Mouse (Mus musculus) liver, embryonic 15.5 days (tissue): ENCODE measurements around the gene Hist1h1t. TPM values are rescaled to one million over a fixed set of nuclear protein-coding genes. Genes with fewer than 3 reads are reported as not detected.

Experiments used
- microRNA-seq: library from miRNA; unstranded; fragments of <30 nt; microRNA quantifications from one replicate; pipeline ENCODE4, GENCODE M21; 2016
- polyA plus RNA-seq: library from polyadenylated mRNA; unstranded; fragments of >200 nt; fragmentation: Nextera tagmentation; extraction: Ambion mirVana; gene quantifications from 2 replicates; pipeline ENCODE4 v1.2.1, GENCODE M21; 2015

Gene Hist1h1t
- polyA plus RNA-seq, 1 experiment from 2014 or later: not detected

Small RNAs within 50 kb of the gene (microRNA-seq; reads per million reads assigned to microRNA genes)
- gene Gm44314 (not detected), gene Gm44350 (not detected)

Other genes with a start within 250 kb of the Hist1h1t start
- 1.6 and 2.1 TPM in 2 replicates for gene Btn1a1, start 229.9 kb upstream of the Hist1h1t start, polyA plus RNA-seq
- not detected in 2 replicates for gene Btn2a2, start 207.0 kb upstream of the Hist1h1t start, polyA plus RNA-seq
- 4.6 and 7.0 TPM in 2 replicates for gene Hist1h4h, start 164.8 kb upstream of the Hist1h1t start, polyA plus RNA-seq
- 8.3 and 9.7 TPM in 2 replicates for gene Hist1h2af, start 161.9 kb upstream of the Hist1h1t start, polyA plus RNA-seq
- gene Hist1h3g, start 160.4 kb upstream of the Hist1h1t start, polyA plus RNA-seq: 9.4 and 11.7 TPM in 2 replicates
- gene Hist1h2bh, start 152.4 kb upstream of the Hist1h1t start, polyA plus RNA-seq: 1.5 and 1.6 TPM in 2 replicates
- 0.99 and 1.4 TPM in 2 replicates for gene Hist1h3f, start 151.8 kb upstream of the Hist1h1t start, polyA plus RNA-seq
- 1.4 and 2.5 TPM in 2 replicates for gene Hist1h4f, start 144.2 kb upstream of the Hist1h1t start, polyA plus RNA-seq
- 1.1 TPM in 2 replicates for gene Hist1h1d, start 142.6 kb upstream of the Hist1h1t start, polyA plus RNA-seq
- 2.7 and 4.4 TPM in 2 replicates for gene Hist1h3e, start 133.4 kb upstream of the Hist1h1t start, polyA plus RNA-seq
- 75.0 and 100 TPM in 2 replicates for gene Hist1h2ae, start 124.6 kb upstream of the Hist1h1t start, polyA plus RNA-seq
- gene Hist1h2bg, start 124.4 kb upstream of the Hist1h1t start, polyA plus RNA-seq: 10.0 and 11.6 TPM in 2 replicates
- gene Hist1h2bf, start 121.6 kb upstream of the Hist1h1t start, polyA plus RNA-seq: 4.0 and 6.7 TPM in 2 replicates
- gene Hist1h2ad, start 121.4 kb upstream of the Hist1h1t start, polyA plus RNA-seq: 3.6 and 4.1 TPM in 2 replicates
- gene Hist1h3d, start 120.1 kb upstream of the Hist1h1t start, polyA plus RNA-seq: 6.0 and 7.4 TPM in 2 replicates
- gene Hist1h4d, start 114.2 kb upstream of the Hist1h1t start, polyA plus RNA-seq: 125 and 146 TPM in 2 replicates
- gene Hist1h2be, start 74.7 kb upstream of the Hist1h1t start, polyA plus RNA-seq: 1.8 and 1.9 TPM in 2 replicates
- gene Hist1h1e, start 73.3 kb upstream of the Hist1h1t start, polyA plus RNA-seq: 24.7 and 26.6 TPM in 2 replicates
- gene Hist1h2ac, start 11.9 kb upstream of the Hist1h1t start, polyA plus RNA-seq: 1.2 and 1.4 TPM in 2 replicates
- gene Hist1h2bc, start 11.6 kb upstream of the Hist1h1t start, polyA plus RNA-seq: 136 and 151 TPM in 2 replicates
- gene Hist1h4c, start 2.6 kb downstream of the Hist1h1t start, polyA plus RNA-seq: 7.3 and 8.8 TPM in 2 replicates
- gene Hfe, start 15.0 kb downstream of the Hist1h1t start, polyA plus RNA-seq: 13.6 and 16.4 TPM in 2 replicates
- gene Hist1h1c, start 43.0 kb downstream of the Hist1h1t start, polyA plus RNA-seq: 81.0 and 85.5 TPM in 2 replicates
- gene Hist1h3c, start 49.8 kb downstream of the Hist1h1t start, polyA plus RNA-seq: 6.4 and 7.3 TPM in 2 replicates
- 5.6 and 5.7 TPM in 2 replicates for gene Hist1h2bb, start 50.9 kb downstream of the Hist1h1t start, polyA plus RNA-seq
- gene Hist1h2ab, start 55.3 kb downstream of the Hist1h1t start, polyA plus RNA-seq: 60.0 and 64.5 TPM in 2 replicates
- gene Hist1h3b, start 56.5 kb downstream of the Hist1h1t start, polyA plus RNA-seq: 13.6 and 15.4 TPM in 2 replicates
- gene Hist1h4b, start 61.2 kb downstream of the Hist1h1t start, polyA plus RNA-seq: 2.7 and 4.1 TPM in 2 replicates
- 0.40 TPM in 1 of 2 replicates, not detected in the other for gene Hist1h4a, start 65.4 kb downstream of the Hist1h1t start, polyA plus RNA-seq
- gene Hist1h3a, start 66.6 kb downstream of the Hist1h1t start, polyA plus RNA-seq: 6.4 and 7.6 TPM in 2 replicates
- gene Hist1h1a, start 67.9 kb downstream of the Hist1h1t start, polyA plus RNA-seq: 3.5 and 4.3 TPM in 2 replicates
- gene Trim38, start 74.1 kb downstream of the Hist1h1t start, polyA plus RNA-seq: not detected in 2 replicates
- gene Slc17a2, start 111.2 kb downstream of the Hist1h1t start, polyA plus RNA-seq: 1.5 and 1.8 TPM in 2 replicates
- 6.5 and 7.5 TPM in 2 replicates for gene Slc17a3, start 143.6 kb downstream of the Hist1h1t start, polyA plus RNA-seq
- 0.32 and 0.59 TPM in 2 replicates for gene Slc17a1, start 171.9 kb downstream of the Hist1h1t start, polyA plus RNA-seq
- 0.09 and 0.24 TPM in 2 replicates for gene Slc17a4, start 219.2 kb downstream of the Hist1h1t start, polyA plus RNA-seq
- not detected in 2 replicates for gene Hist1h2ba, start 238.3 kb downstream of the Hist1h1t start, polyA plus RNA-seq
- gene Hist1h2aa, start 238.6 kb downstream of the Hist1h1t start, polyA plus RNA-seq: not detected in 2 replicates